Mouse (Mus musculus) kidney, postnatal 4 days (tissue): ENCODE measurements around the gene Vwa3a.
"Not testable (repeated sequence)": the region's sequence is repeated elsewhere in the genome, so short reads cannot be mapped to it uniquely, and the experiment has no call there.

Experiments used
- DNase-seq, 2 experiments: peaks; one replicate each; pipeline ENCODE4 v3.0.0; 2021; ENCODE audit warnings: mixed read lengths in 2 of 2

The Vwa3a gene

GRCm38 (mm10) chr7:120739018-120739417 is at the start of gene Vwa3a:
TSS of gene Vwa3a (plus strand) at chr7:120739318.
- no peak for DNase-seq

- peak in 1 of 2 experiments; percentile 27 for DNase-seq
Observed at GRCm38 (mm10) chr7:120690634-120691033, 48.5 kb upstream of the Vwa3a start.

GRCm38 (mm10) chr7:120693831-120694375 is 45.2 kb upstream of the Vwa3a start:
- no peak for DNase-seq

GRCm38 (mm10) chr7:120695196-120695595 is 43.9 kb upstream of the Vwa3a start:
- peak in 1 of 2 experiments; percentile 18 for DNase-seq

GRCm38 (mm10) chr7:120695641-120696040 is 43.5 kb upstream of the Vwa3a start:
- no peak for DNase-seq

- DNase-seq = no peak
Observed at GRCm38 (mm10) chr7:120696331-120696730, 42.8 kb upstream of the Vwa3a start.

GRCm38 (mm10) chr7:120699586-120699985 is 39.5 kb upstream of the Vwa3a start:
- DNase-seq = no peak

- no peak for DNase-seq
Observed at GRCm38 (mm10) chr7:120703888-120704287, 35.2 kb upstream of the Vwa3a start.

GRCm38 (mm10) chr7:120712071-120712470 is 27.0 kb upstream of the Vwa3a start:
- no peak for DNase-seq

GRCm38 (mm10) chr7:120713225-120713624 is 25.9 kb upstream of the Vwa3a start:
- DNase-seq = no peak

- not testable (repeated sequence) for DNase-seq
Observed at GRCm38 (mm10) chr7:120713951-120714350, 25.2 kb upstream of the Vwa3a start.

- no peak for DNase-seq
Observed at GRCm38 (mm10) chr7:120717261-120717660, 21.9 kb upstream of the Vwa3a start.

GRCm38 (mm10) chr7:120721051-120721450 is 18.1 kb upstream of the Vwa3a start:
- no peak for DNase-seq

- no peak for DNase-seq
Observed at GRCm38 (mm10) chr7:120721456-120721855, 17.7 kb upstream of the Vwa3a start.

GRCm38 (mm10) chr7:120722063-120722462 is 17.1 kb upstream of the Vwa3a start:
- no peak for DNase-seq

- DNase-seq = no peak
Observed at GRCm38 (mm10) chr7:120722839-120723278, 16.3 kb upstream of the Vwa3a start.

- peak; percentile 27 to 49 for DNase-seq
Observed at GRCm38 (mm10) chr7:120727581-120727980, 11.5 kb upstream of the Vwa3a start.

- DNase-seq = no peak
Observed at GRCm38 (mm10) chr7:120729635-120730034, 9.5 kb upstream of the Vwa3a start.

GRCm38 (mm10) chr7:120732906-120733305 is 6.2 kb upstream of the Vwa3a start:
- peak; percentile 60 to 67 for DNase-seq

- peak; percentile 27 to 38 for DNase-seq
Observed at GRCm38 (mm10) chr7:120739558-120740101, 512 bp downstream of the Vwa3a start.

GRCm38 (mm10) chr7:120743366-120744351 is 4.5 kb downstream of the Vwa3a start:
- no peak for DNase-seq

GRCm38 (mm10) chr7:120744606-120745005 is 5.5 kb downstream of the Vwa3a start:
- DNase-seq = peak in 1 of 2 experiments; percentile 34

GRCm38 (mm10) chr7:120746029-120746428 is 6.9 kb downstream of the Vwa3a start:
- no peak for DNase-seq

- DNase-seq = no peak
Observed at GRCm38 (mm10) chr7:120746821-120747220, 7.7 kb downstream of the Vwa3a start.
